Mouse (Mus musculus) cortical plate, adult 2 months (tissue): ENCODE results near the gene Gm11214.

ENCODE experiments used
- CTCF ChIP-seq: fragments of 200-500 bp; IDR thresholded peaks from 2 replicates; pipeline ENCODE4 v1.5.1; 2011; ENCODE audit warnings: mild to moderate bottlenecking, control low read depth, low read length; ENCODE audit not compliant: insufficient read depth; ENCODE audit errors: extremely low read depth
- POLR2A ChIP-seq: fragments of 200-500 bp; IDR thresholded peaks from 2 replicates; pipeline ENCODE4 v1.6.1; 2011; ENCODE audit warnings: mild to moderate bottlenecking, low read length, control low read depth; ENCODE audit not compliant: insufficient read depth; ENCODE audit errors: extremely low read depth

DNA sequence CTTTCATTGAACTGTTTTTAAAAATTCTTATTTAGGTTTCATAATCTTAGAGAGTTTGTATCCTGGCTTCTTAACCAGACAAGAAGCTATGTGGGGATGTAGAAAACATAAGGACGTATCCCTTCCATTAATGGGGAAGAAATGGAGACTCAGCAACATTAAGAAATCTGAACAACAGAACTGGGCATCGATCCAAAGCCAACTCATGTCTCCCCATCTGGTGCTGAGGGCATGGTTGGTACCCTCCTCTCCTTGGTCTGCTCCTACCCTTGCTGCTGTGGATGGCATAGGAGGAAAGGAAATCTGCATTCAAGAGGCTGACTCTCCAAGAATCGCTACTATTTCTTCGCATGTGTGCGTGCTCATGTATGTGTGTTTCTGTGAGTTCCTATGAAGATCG is 20.5 kb upstream of the Gm11214 start:
- no peak for TF ChIP-seq CTCF
- no peak for TF ChIP-seq POLR2A
